Comparison of ENCODE assay signal across 35 mouse cellular contexts in genomic region chr7:75021966-75022365, GRCm38 (mm10).
DNase-seq lines count a peak whose midpoint lies in the region; ATAC-seq lines count a peak whose summit lies in the region.
"Had no signal": no experiment of that assay in that cellular context is flagged by ENCODE, and none has a peak within 500 bp of the region (broad histone marks: within the 10 kb centered on the region; RNA-seq: fewer than 3 reads in every experiment).

No protein-coding gene starts in this region.

- H3K4me3 ChIP-seq in hindbrain, embryonic 11.5 days (ENCODE audit: low read depth, low read length), result no peak overlapping the region
- H3K4me3 ChIP-seq in hindbrain, embryonic 10.5 days, result no peak overlapping the region
- H3K4me3 ChIP-seq in embryonic facial prominence, embryonic 10.5 days, result no peak overlapping the region
- no peak overlapping the region for H3K4me3 ChIP-seq in limb, embryonic 11.5 days (ENCODE audit: low read depth, low read length)
- H3K4me3 ChIP-seq: embryonic facial prominence, embryonic 15.5 days; forebrain, embryonic 12.5 days; limb, embryonic 12.5 days; liver, embryonic 15.5 days; lung, embryonic 15.5 days; megakaryocyte, embryonic 14.5 days; midbrain, embryonic 15.5 days; neural tube, embryonic 15.5 days had no signal

- H3K9ac ChIP-seq in hindbrain, embryonic 11.5 days (ENCODE audit: low read depth, low read length), result no peak overlapping the region
- no peak overlapping the region for H3K9ac ChIP-seq in limb, embryonic 11.5 days (ENCODE audit: low read length)
- H3K9ac ChIP-seq: embryonic facial prominence, embryonic 15.5 days; forebrain, embryonic 12.5 days; forebrain, postnatal 0 days; hindbrain, embryonic 14.5 days; limb, embryonic 12.5 days; liver, embryonic 15.5 days; lung, embryonic 15.5 days; midbrain, embryonic 15.5 days; neural tube, embryonic 15.5 days had no signal

- WGBS in hindbrain, embryonic 11.5 days, result 49% methylated on average over 6 of the region's 6 CpGs
- WGBS in hindbrain, embryonic 10.5 days, result 57% methylated on average over 6 of the region's 6 CpGs
- 50% methylated on average over 6 of the region's 6 CpGs for WGBS in embryonic facial prominence, embryonic 10.5 days
- 50% methylated on average over 6 of the region's 6 CpGs for WGBS in limb, embryonic 11.5 days

- no peak for ATAC-seq in hindbrain, embryonic 11.5 days (ENCODE audit: low FRiP score)
- no peak for ATAC-seq in limb, embryonic 11.5 days (ENCODE audit: insufficient number of reproducible peaks, low FRiP score, low TSS enrichment, low read depth)
- ATAC-seq: forebrain, postnatal 0 days; inflammation-experienced regulatory T-cells, adult 6 months; midbrain, embryonic 15.5 days; Patski had no signal

- H3K4me1 ChIP-seq in hindbrain, embryonic 11.5 days (replicated peaks; ENCODE audit: control insufficient read depth, insufficient read depth, low read length), result no peaks in the 10 kb centered on the region
- no peaks in the 10 kb centered on the region for H3K4me1 ChIP-seq in hindbrain, embryonic 10.5 days (replicated peaks)
- no peaks in the 10 kb centered on the region for H3K4me1 ChIP-seq in embryonic facial prominence, embryonic 10.5 days
- no peaks in the 10 kb centered on the region for H3K4me1 ChIP-seq in limb, embryonic 11.5 days (ENCODE audit: control insufficient read depth, insufficient read depth, low read length)
- H3K4me1 ChIP-seq: embryonic facial prominence, embryonic 15.5 days; forebrain, embryonic 12.5 days; limb, embryonic 12.5 days; liver, embryonic 15.5 days; lung, embryonic 15.5 days; megakaryocyte, embryonic 14.5 days had no signal

- peak; percentile 12 for DNase-seq in hindbrain, embryonic 11.5 days (ENCODE audit: low spot score)
- no peak for DNase-seq in hindbrain, embryonic 10.5 days (ENCODE audit: low spot score)
- peak; percentile 5 for DNase-seq in ZHBTc4 (ENCODE audit: low read depth, low spot score)
- DNase-seq in embryonic facial prominence, embryonic 10.5 days (ENCODE audit: low spot score), result peak; percentile 41
- peak; percentile 38 for DNase-seq in limb, embryonic 11.5 days (ENCODE audit: low spot score)
- DNase-seq in layer of hippocampus, adult 9-11 months, result no peak
- DNase-seq in kidney, adult 8-10 months, result no peak
- DNase-seq in thymus, postnatal 25 days, result no peak
- DNase-seq: adrenal gland, adult 2 months; adrenal gland, postnatal 36 days; cerebellum, adult 18-20 months; cerebellum, postnatal 14 days; forebrain, postnatal 0 days; gastrocnemius, postnatal 14 days; heart, postnatal 36 days; kidney, adult 18-20 months; lung, postnatal 4 days; right cerebral cortex, adult 18-20 months; right cerebral cortex, postnatal 4 days; thymus, adult 18-20 months; thymus, postnatal 36 days had no signal

- no peak overlapping the region for H3K4me2 ChIP-seq in hindbrain, embryonic 11.5 days (replicated peaks; ENCODE audit: low read depth, low read length)
- H3K4me2 ChIP-seq in limb, embryonic 11.5 days (ENCODE audit: low read depth, severe bottlenecking), result no peak overlapping the region
- H3K4me2 ChIP-seq: embryonic facial prominence, embryonic 15.5 days; forebrain, embryonic 12.5 days; heart, embryonic 11.5 days; hindbrain, embryonic 14.5 days; limb, embryonic 12.5 days; liver, embryonic 15.5 days; lung, embryonic 15.5 days; midbrain, embryonic 15.5 days; neural tube, embryonic 15.5 days had no signal

- H3K9me3 ChIP-seq in hindbrain, embryonic 11.5 days (ENCODE audit: control insufficient read depth, low read length), result no peaks in the 10 kb centered on the region
- H3K9me3 ChIP-seq in hindbrain, embryonic 10.5 days, result no peaks in the 10 kb centered on the region
- no peaks in the 10 kb centered on the region for H3K9me3 ChIP-seq in embryonic facial prominence, embryonic 10.5 days
- no peaks in the 10 kb centered on the region for H3K9me3 ChIP-seq in limb, embryonic 11.5 days (ENCODE audit: control insufficient read depth, low read length)
- H3K9me3 ChIP-seq: embryonic facial prominence, embryonic 15.5 days; forebrain, embryonic 12.5 days; limb, embryonic 12.5 days; liver, embryonic 15.5 days; lung, embryonic 15.5 days; megakaryocyte, embryonic 14.5 days; midbrain, embryonic 15.5 days; neural tube, embryonic 15.5 days had no signal

- H3K36me3 ChIP-seq in hindbrain, embryonic 11.5 days (ENCODE audit: control insufficient read depth, insufficient read depth, low read length), result no peaks in the 10 kb centered on the region
- H3K36me3 ChIP-seq in hindbrain, embryonic 10.5 days, result no peaks in the 10 kb centered on the region
- no peaks in the 10 kb centered on the region for H3K36me3 ChIP-seq in embryonic facial prominence, embryonic 10.5 days (replicated peaks)
- no peaks in the 10 kb centered on the region for H3K36me3 ChIP-seq in limb, embryonic 11.5 days (ENCODE audit: control insufficient read depth, insufficient read depth, low read length)
- H3K36me3 ChIP-seq: embryonic facial prominence, embryonic 15.5 days; forebrain, embryonic 12.5 days; G1E; limb, embryonic 12.5 days; liver, embryonic 15.5 days; lung, embryonic 15.5 days; midbrain, embryonic 15.5 days; neural tube, embryonic 15.5 days had no signal

- H3K27ac ChIP-seq in hindbrain, embryonic 11.5 days (ENCODE audit: low read depth, low read length), result no peak overlapping the region
- no peak overlapping the region for H3K27ac ChIP-seq in hindbrain, embryonic 10.5 days
- H3K27ac ChIP-seq in embryonic facial prominence, embryonic 10.5 days (replicated peaks), result no peak overlapping the region
- H3K27ac ChIP-seq in limb, embryonic 11.5 days (replicated peaks; ENCODE audit: low read depth, low read length), result no peak overlapping the region
- H3K27ac ChIP-seq: embryonic facial prominence, embryonic 15.5 days; forebrain, embryonic 12.5 days; hindbrain, embryonic 14.5 days; limb, embryonic 12.5 days; liver, embryonic 15.5 days; lung, embryonic 15.5 days; midbrain, embryonic 15.5 days; neural tube, embryonic 15.5 days; stomach, postnatal 0 days had no signal

- no peaks in the 10 kb centered on the region for H3K27me3 ChIP-seq in hindbrain, embryonic 11.5 days (ENCODE audit: control insufficient read depth, insufficient read depth, low read length)
- H3K27me3 ChIP-seq in hindbrain, embryonic 10.5 days (ENCODE audit: insufficient read depth, poor library complexity, severe bottlenecking), result no peaks in the 10 kb centered on the region
- H3K27me3 ChIP-seq in embryonic facial prominence, embryonic 10.5 days (replicated peaks; ENCODE audit: low read depth, poor library complexity, severe bottlenecking), result no peaks in the 10 kb centered on the region
- H3K27me3 ChIP-seq in limb, embryonic 11.5 days (ENCODE audit: control insufficient read depth, insufficient read depth, low read length), result no peaks in the 10 kb centered on the region
- H3K27me3 ChIP-seq: embryonic facial prominence, embryonic 15.5 days; forebrain, embryonic 12.5 days; limb, embryonic 12.5 days; liver, embryonic 15.5 days; lung, embryonic 15.5 days; midbrain, embryonic 15.5 days; neural tube, embryonic 15.5 days had no signal

Comparison
In these comparisons a context has a peak if more than half of its experiments do, and no peak if none do; other contexts are left out.
1. DNase-seq: peak in hindbrain, embryonic 11.5 days (single experiment), ZHBTc4 (single experiment), embryonic facial prominence, embryonic 10.5 days (single experiment) and limb, embryonic 11.5 days (single experiment); none in hindbrain, embryonic 10.5 days (single experiment), layer of hippocampus, adult 9-11 months (single experiment), kidney, adult 8-10 months (0 of 2) and thymus, postnatal 25 days (single experiment).